Mouse (Mus musculus): ENCODE measurements at regions not wholly inside any gene's neighbourhood (a gene's known extent, or its start where the extent isn't known, plus 50 kb on each side); places are given as distances from the start of the nearest gene placed in this dataset.

DNA sequence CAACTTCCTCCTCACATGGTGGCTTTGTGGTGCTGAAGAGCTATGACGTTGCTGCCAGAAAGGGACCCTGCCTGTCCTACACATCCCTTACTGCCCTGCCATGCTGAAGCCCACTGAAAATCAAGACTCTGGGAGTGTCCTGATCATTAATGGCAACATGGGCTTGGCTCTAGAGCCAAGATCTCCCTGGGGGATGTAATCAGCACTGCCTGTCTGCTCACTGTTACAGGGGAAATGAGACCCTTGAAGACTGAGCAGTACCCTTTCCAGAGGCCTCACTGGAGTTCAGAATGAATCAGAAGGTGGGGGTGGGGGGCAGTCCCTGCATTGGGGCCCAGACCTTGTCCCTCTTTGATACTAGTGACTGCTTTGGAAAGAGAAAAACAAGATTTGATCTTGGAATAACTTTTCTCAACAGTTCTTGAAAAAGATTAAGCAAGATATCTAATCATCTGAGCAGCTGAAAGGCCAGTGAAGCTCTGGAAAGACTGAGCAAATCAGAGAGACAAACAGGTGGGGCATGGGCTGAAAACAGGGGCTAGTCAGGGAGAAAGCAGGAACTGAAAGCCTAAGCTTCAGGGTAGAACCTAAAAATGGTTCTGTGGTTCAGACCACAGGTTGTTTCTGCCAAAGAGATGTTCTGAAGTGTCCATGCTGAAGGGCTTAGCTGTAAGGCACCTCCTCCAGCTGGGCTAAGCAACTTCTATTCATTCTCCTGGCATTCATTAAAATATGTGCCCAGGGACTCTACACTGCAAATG, 97.1 kb downstream of the Kcna5 start:
- TF ChIP-seq CTCF (IDR thresholded peaks at IDR 0.05; ENCODE audit: low read depth) = no peak
- TF ChIP-seq EP300 (IDR thresholded peaks at IDR 0.05; ENCODE audit: low read depth) = no peak
